Mouse (Mus musculus): Measurements from ENCODE around the gene Krt76. TPM values are rescaled to one million over a fixed set of nuclear protein-coding genes. Genes with fewer than 3 reads are reported as not detected.
A peak's percentile ranks its signal among the peaks of the same experiment; 100 is the strongest.

The Krt76 gene
- polyA plus RNA-seq, 1 experiment from 2014 or later: not detected

GRCm38 (mm10) chr15:101916072-101916471 is 23.4 kb upstream of the Krt76 start:
- no peak overlapping the region for H3K4me3 ChIP-seq
- H3K9ac ChIP-seq: no peak overlapping the region
- no peaks in the 10 kb centered on the region for H3K27me3 ChIP-seq
- no peaks in the 10 kb centered on the region for H3K4me1 ChIP-seq
- no peak overlapping the region for H3K4me2 ChIP-seq
- H3K27ac ChIP-seq: no peak overlapping the region
- H3K9me3 ChIP-seq: no peaks in the 10 kb centered on the region
- WGBS: 62% methylated on average over 2 of the region's 2 CpGs
- no peak for ATAC-seq (ENCODE audit: borderline replicate concordance, extremely low read depth, low FRiP score, low TSS enrichment)
- H3K36me3 ChIP-seq: no peaks in the 10 kb centered on the region

- Histone ChIP-seq H3K36me3 (no peaks in the 10 kb centered on the region), H3K9me3 (no peaks in the 10 kb centered on the region), H3K4me2 (no peak overlapping the region), H3K4me3 (no peak overlapping the region), H3K27me3 (no peaks in the 10 kb centered on the region), H3K4me1 (no peaks in the 10 kb centered on the region), H3K9ac (no peak overlapping the region), H3K27ac (no peak overlapping the region)
- 73% methylated on average over 5 of the region's 5 CpGs for WGBS
- ATAC-seq (ENCODE audit: borderline replicate concordance, extremely low read depth, low FRiP score, low TSS enrichment): no peak
Observed at GRCm38 (mm10) chr15:101904849-101905248, 12.1 kb upstream of the Krt76 start.

GRCm38 (mm10) chr15:101902171-101903149 is 9.7 kb upstream of the Krt76 start:
- no peaks in the 10 kb centered on the region for H3K4me1 ChIP-seq
- no peak overlapping the region for H3K27ac ChIP-seq
- H3K4me2 ChIP-seq: no peak overlapping the region
- H3K9me3 ChIP-seq: no peaks in the 10 kb centered on the region
- H3K27me3 ChIP-seq: no peaks in the 10 kb centered on the region
- no peak overlapping the region for H3K4me3 ChIP-seq
- no peak for ATAC-seq (ENCODE audit: borderline replicate concordance, extremely low read depth, low FRiP score, low TSS enrichment)
- H3K36me3 ChIP-seq: no peaks in the 10 kb centered on the region
- WGBS: 40% methylated on average over 12 of the region's 12 CpGs
- no peak overlapping the region for H3K9ac ChIP-seq

GRCm38 (mm10) chr15:101895216-101895615 is 2.5 kb upstream of the Krt76 start:
- no peaks in the 10 kb centered on the region for H3K36me3 ChIP-seq
- H3K4me3 ChIP-seq: no peak overlapping the region
- H3K27ac ChIP-seq: no peak overlapping the region
- H3K9ac ChIP-seq: no peak overlapping the region
- WGBS: 84% methylated on average over 4 of the region's 4 CpGs
- H3K4me1 ChIP-seq: no peaks in the 10 kb centered on the region
- no peak for ATAC-seq (ENCODE audit: borderline replicate concordance, extremely low read depth, low FRiP score, low TSS enrichment)
- H3K9me3 ChIP-seq: no peaks in the 10 kb centered on the region
- H3K27me3 ChIP-seq: no peaks in the 10 kb centered on the region
- no peak overlapping the region for H3K4me2 ChIP-seq

DNA sequence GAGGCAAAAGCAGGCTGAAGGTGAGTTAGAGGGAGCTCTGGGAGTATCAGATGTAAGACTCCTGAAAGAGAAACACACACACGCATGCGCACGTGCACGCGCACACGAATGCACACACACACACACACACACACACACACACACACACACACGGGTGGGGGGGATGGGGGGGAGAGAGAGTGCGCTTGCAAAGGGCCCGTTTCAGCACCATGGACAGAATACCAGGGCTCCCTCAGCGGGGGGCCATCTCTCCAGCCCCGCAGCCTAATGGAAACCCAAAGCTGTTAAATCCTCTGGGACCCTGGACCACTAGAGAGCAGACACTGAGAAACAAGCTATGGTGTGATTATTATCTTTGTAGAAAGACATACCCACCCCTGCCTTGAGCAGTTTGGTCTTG is 12.9 kb downstream of the Krt76 start:
- no peaks in the 10 kb centered on the region for H3K4me1 ChIP-seq
- 28% methylated on average over 10 of the region's 11 CpGs for WGBS

GRCm38 (mm10) chr15:101878041-101878440 is 14.7 kb downstream of the Krt76 start:
- 41% methylated on average over 2 of the region's 2 CpGs for WGBS
- H3K27me3 ChIP-seq: no peaks in the 10 kb centered on the region
- H3K9ac ChIP-seq: no peak overlapping the region

More for the DNA sequence above, 12.9 kb downstream of the Krt76 start:
- no peak overlapping the region for H3K4me3 ChIP-seq
- H3K4me2 ChIP-seq: no peak overlapping the region
- H3K9ac ChIP-seq: no peak overlapping the region
- no peaks in the 10 kb centered on the region for H3K9me3 ChIP-seq
- peaks cover 2% of the 10 kb centered on the region; the same call in 1 of the 2 replicates for H3K27me3 ChIP-seq
- H3K27ac ChIP-seq: no peak overlapping the region
- ATAC-seq (ENCODE audit: borderline replicate concordance, extremely low read depth, low FRiP score, low TSS enrichment): no peak
- no peaks in the 10 kb centered on the region for H3K36me3 ChIP-seq

DNA sequence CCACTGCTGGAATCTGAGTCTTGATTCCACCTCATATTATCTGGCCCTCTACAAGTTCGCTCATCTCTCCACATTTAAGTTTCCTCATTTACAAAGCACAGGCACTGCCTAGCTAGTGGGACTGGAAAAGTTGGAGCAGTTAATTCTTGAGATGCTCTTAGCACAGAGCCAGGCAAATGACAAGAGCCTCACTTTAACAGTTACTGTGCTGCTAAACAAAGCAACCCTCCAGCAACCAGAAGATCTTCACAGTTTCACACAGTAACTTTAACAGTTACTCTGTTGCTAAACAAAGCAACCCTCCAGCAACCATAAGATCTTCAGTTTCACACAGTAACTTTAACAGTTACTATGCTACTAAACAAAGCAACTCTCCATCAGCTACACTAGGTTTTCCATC is 18.3 kb downstream of the Krt76 start:
- H3K9ac ChIP-seq: no peak overlapping the region
- H3K4me2 ChIP-seq: no peak overlapping the region
- no peaks in the 10 kb centered on the region for H3K36me3 ChIP-seq
- no peak overlapping the region for H3K4me3 ChIP-seq
- H3K27ac ChIP-seq: no peak overlapping the region
- ATAC-seq (ENCODE audit: borderline replicate concordance, extremely low read depth, low FRiP score, low TSS enrichment): no peak
- WGBS: 74% methylated on average over 1 of the region's 1 CpGs
- H3K27me3 ChIP-seq: 0 out of 2 replicates have a peak, but pooled peaks cover under 1% of the 10 kb centered on the region
- H3K9me3 ChIP-seq: no peaks in the 10 kb centered on the region
- no peaks in the 10 kb centered on the region for H3K4me1 ChIP-seq

More at GRCm38 (mm10) chr15:101878041-101878440, 14.7 kb downstream of the Krt76 start:
- H3K4me3 ChIP-seq: no peak overlapping the region
- H3K4me1 ChIP-seq: no peaks in the 10 kb centered on the region
- H3K4me2 ChIP-seq: no peak overlapping the region
- no peak overlapping the region for H3K27ac ChIP-seq
- no peak for ATAC-seq (ENCODE audit: borderline replicate concordance, extremely low read depth, low FRiP score, low TSS enrichment)
- H3K36me3 ChIP-seq: no peaks in the 10 kb centered on the region
- no peaks in the 10 kb centered on the region for H3K9me3 ChIP-seq

GRCm38 (mm10) chr15:101873231-101873630 is 19.5 kb downstream of the Krt76 start:
- Histone ChIP-seq H3K9ac (no peak overlapping the region), H3K4me1 (no peaks in the 10 kb centered on the region), H3K4me3 (no peak overlapping the region), H3K9me3 (no peaks in the 10 kb centered on the region), H3K4me2 (no peak overlapping the region), H3K27ac (no peak overlapping the region), H3K27me3 (0 out of 2 replicates have a peak, but pooled peaks cover 11% of the 10 kb centered on the region), H3K36me3 (no peaks in the 10 kb centered on the region)
- ATAC-seq (ENCODE audit: borderline replicate concordance, extremely low read depth, low FRiP score, low TSS enrichment): no peak
- WGBS: 68% methylated on average over 4 of the region's 4 CpGs

GRCm38 (mm10) chr15:101869431-101869830 is 23.3 kb downstream of the Krt76 start, which contains the start of gene Krt77:
Gene Krt77 (minus strand): TSS chr15:101869705.
- ATAC-seq (ENCODE audit: borderline replicate concordance, extremely low read depth, low FRiP score, low TSS enrichment): no peak
- Histone ChIP-seq H3K9me3 (no peaks in the 10 kb centered on the region), H3K9ac (no peak within 1 kb of the TSS), H3K36me3 (no peaks in the 10 kb centered on the region), H3K4me3 (no peak within 1 kb of the TSS), H3K27ac (no peak within 1 kb of the TSS), H3K4me1 (no peaks in the 10 kb centered on the region), H3K27me3 (0 out of 2 replicates have a peak, but pooled peaks cover 11% of the 10 kb centered on the region), H3K4me2 (no peak within 1 kb of the TSS)
- WGBS: 32% methylated on average over 6 of the region's 6 CpGs

- 72% methylated on average over 7 of the region's 7 CpGs for WGBS
- H3K27me3 ChIP-seq: peaks cover 13% of the 10 kb centered on the region
Observed at GRCm38 (mm10) chr15:101866754-101867153, 26.0 kb downstream of the Krt76 start.

DNA sequence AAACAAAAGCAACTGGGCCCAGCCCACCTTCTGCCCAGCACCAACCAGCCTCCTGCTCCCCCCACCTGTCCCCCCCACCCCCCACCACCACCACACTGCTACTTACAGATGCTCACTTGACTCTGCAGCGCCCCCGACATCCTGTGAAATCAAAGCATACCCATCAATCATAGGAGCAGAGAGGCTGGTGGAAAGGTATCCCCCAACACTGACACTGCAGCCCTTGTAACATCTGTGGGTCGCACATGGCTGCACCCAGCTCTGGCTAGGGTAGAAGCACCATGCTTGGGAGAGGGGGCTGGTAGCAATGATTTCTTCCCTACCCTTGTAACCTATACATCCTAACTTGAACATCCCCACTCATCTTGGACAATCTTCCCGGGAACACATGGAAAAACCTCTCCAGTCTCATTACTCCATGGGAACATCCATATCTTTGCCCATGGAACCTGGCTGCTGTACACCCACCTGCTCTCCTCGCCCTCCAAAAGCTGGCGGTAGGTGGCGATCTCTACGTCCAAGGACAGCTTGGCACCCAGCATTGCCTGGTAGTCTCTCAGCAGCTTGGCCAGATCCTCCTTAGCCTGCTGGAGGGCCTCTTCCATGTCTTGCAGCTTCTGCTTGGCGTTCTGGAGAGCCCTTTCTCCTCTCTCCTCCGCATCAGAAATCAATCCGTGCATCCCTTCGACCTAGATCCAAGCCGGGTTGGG is 32.1 kb downstream of the Krt76 start:
- Histone ChIP-seq H3K9me3 (no peaks in the 10 kb centered on the region), H3K27ac (no peak overlapping the region), H3K9ac (no peak overlapping the region), H3K27me3 (peaks cover 49% of the 10 kb centered on the region), H3K4me2 (no peak overlapping the region), H3K36me3 (no peaks in the 10 kb centered on the region), H3K4me1 (no peaks in the 10 kb centered on the region), H3K4me3 (peak overlapping the region; percentile 36; the same call in 1 of the 2 replicates)
- ATAC-seq (ENCODE audit: borderline replicate concordance, extremely low read depth, low FRiP score, low TSS enrichment): no peak
- WGBS: 58% methylated on average over 13 of the region's 13 CpGs

More at GRCm38 (mm10) chr15:101866754-101867153, 26.0 kb downstream of the Krt76 start:
- Histone ChIP-seq H3K9me3 (no peaks in the 10 kb centered on the region), H3K4me1 (no peaks in the 10 kb centered on the region), H3K9ac (no peak overlapping the region), H3K4me3 (no peak overlapping the region), H3K36me3 (no peaks in the 10 kb centered on the region), H3K4me2 (no peak overlapping the region), H3K27ac (no peak overlapping the region)
- ATAC-seq (ENCODE audit: borderline replicate concordance, extremely low read depth, low FRiP score, low TSS enrichment): no peak
